Mouse (Mus musculus) embryonic facial prominence, embryonic 12.5 days (tissue): ENCODE measurements at regions not wholly inside any gene's neighbourhood (a gene's known extent, or its start where the extent isn't known, plus 50 kb on each side); places are given as distances from the start of the nearest gene placed in this dataset.

Experiments used
- ATAC-seq: fragments of 200-750 bp; cut with Nextera tagmentation; 2 replicates; pipeline ENCODE4 v1.8.0; 2017; ENCODE audit not compliant: insufficient number of reproducible peaks, insufficient read depth, low FRiP score, low TSS enrichment
- H3K27ac ChIP-seq: fragments of 300-500 bp; sonication (generic); 2 replicates; pipeline ENCODE4 v1.5.1; 2016; ENCODE audit warnings: mild to moderate bottlenecking
- H3K27me3 ChIP-seq: fragments of 300-500 bp; sonication (generic); 2 replicates; pipeline ENCODE4 v1.6.1; 2016; ENCODE audit warnings: mild to moderate bottlenecking, moderate library complexity
- H3K36me3 ChIP-seq: fragments of 300-500 bp; sonication (generic); 2 replicates; pipeline ENCODE4 v1.6.1; 2016; ENCODE audit warnings: mild to moderate bottlenecking
- H3K4me1 ChIP-seq: fragments of 300-500 bp; sonication (generic); 2 replicates; pipeline ENCODE4 v1.6.1; 2016
- H3K4me2 ChIP-seq: fragments of 300-500 bp; sonication (generic); replicated peaks from 2 replicates; pipeline ENCODE4 v1.6.1; 2016; ENCODE audit warnings: mild to moderate bottlenecking, moderate library complexity
- H3K4me3 ChIP-seq: fragments of 300-500 bp; sonication (generic); 2 replicates; pipeline ENCODE4 v1.5.1; 2016; ENCODE audit warnings: mild to moderate bottlenecking
- H3K9ac ChIP-seq: fragments of 300-500 bp; sonication (generic); 2 replicates; pipeline ENCODE4 v1.6.1; 2016; ENCODE audit warnings: mild to moderate bottlenecking, moderate library complexity
- H3K9me3 ChIP-seq: fragments of 300-500 bp; sonication (generic); 2 replicates; pipeline ENCODE4 v1.6.1; 2016; ENCODE audit warnings: mild to moderate bottlenecking, moderate library complexity
- WGBS: fragments of 180-500 bp; shearing (Covaris S2); methylation state at CpG from one replicate; pipeline ENCODE4 v1.1.7; 2016; 5-methylcytosine and 5-hydroxymethylcytosine counted together

GRCm38 (mm10) chr13:59949471-59949870 is 126.5 kb upstream of the Tut7 start:
- Histone ChIP-seq H3K4me2 (no peak overlapping the region), H3K4me1 (peaks cover 17% of the 10 kb centered on the region; the same call in 1 of the 2 replicates), H3K9me3 (no peaks in the 10 kb centered on the region), H3K27ac (no peak overlapping the region), H3K4me3 (no peak overlapping the region), H3K36me3 (no peaks in the 10 kb centered on the region), H3K9ac (no peak overlapping the region), H3K27me3 (no peaks in the 10 kb centered on the region)
- 78% methylated on average over 6 of the region's 6 CpGs for WGBS
- no peak for ATAC-seq

GRCm38 (mm10) chr13:59948496-59949138 is 125.7 kb upstream of the Tut7 start:
- Histone ChIP-seq H3K9me3 (no peaks in the 10 kb centered on the region), H3K36me3 (no peaks in the 10 kb centered on the region), H3K27me3 (no peaks in the 10 kb centered on the region), H3K27ac (no peak overlapping the region), H3K4me2 (no peak overlapping the region), H3K4me1 (peaks cover 17% of the 10 kb centered on the region; the same call in 1 of the 2 replicates), H3K4me3 (no peak overlapping the region), H3K9ac (no peak overlapping the region)
- no peak for ATAC-seq
- WGBS = 84% methylated on average over 15 of the region's 15 CpGs

- no peak for ATAC-seq
- H3K27me3 ChIP-seq = no peaks in the 10 kb centered on the region
- H3K9ac ChIP-seq = no peak overlapping the region
- no peak overlapping the region for H3K4me3 ChIP-seq
- no peak overlapping the region for H3K4me2 ChIP-seq
- no peak overlapping the region for H3K27ac ChIP-seq
- H3K9me3 ChIP-seq = no peaks in the 10 kb centered on the region
- H3K36me3 ChIP-seq = no peaks in the 10 kb centered on the region
- WGBS = 58% methylated on average over 5 of the region's 5 CpGs
- H3K4me1 ChIP-seq = peaks cover 13% of the 10 kb centered on the region; the same call in 1 of the 2 replicates
Observed at GRCm38 (mm10) chr13:59947461-59947860, 124.5 kb upstream of the Tut7 start.

GRCm38 (mm10) chr13:59946509-59946908 is 123.6 kb upstream of the Tut7 start:
- Histone ChIP-seq H3K4me3 (no peak overlapping the region), H3K9ac (no peak overlapping the region), H3K4me2 (no peak overlapping the region), H3K27ac (no peak overlapping the region), H3K4me1 (peaks cover 13% of the 10 kb centered on the region; the same call in 1 of the 2 replicates), H3K36me3 (no peaks in the 10 kb centered on the region), H3K9me3 (no peaks in the 10 kb centered on the region), H3K27me3 (no peaks in the 10 kb centered on the region)
- ATAC-seq = no peak
- WGBS = 72% methylated on average over 4 of the region's 4 CpGs

GRCm38 (mm10) chr13:59945631-59946030 is 122.7 kb upstream of the Tut7 start:
- WGBS = 93% methylated on average over 1 of the region's 1 CpGs
- H3K9me3 ChIP-seq = no peaks in the 10 kb centered on the region
- no peaks in the 10 kb centered on the region for H3K27me3 ChIP-seq
- no peaks in the 10 kb centered on the region for H3K36me3 ChIP-seq
- no peak overlapping the region for H3K4me2 ChIP-seq
- H3K4me1 ChIP-seq = peaks cover 21% of the 10 kb centered on the region; the same call in 1 of the 2 replicates
- H3K27ac ChIP-seq = no peak overlapping the region
- H3K4me3 ChIP-seq = no peak overlapping the region
- ATAC-seq = no peak
- H3K9ac ChIP-seq = no peak overlapping the region

GRCm38 (mm10) chr13:59943602-59944140 is 120.7 kb upstream of the Tut7 start:
- H3K27me3 ChIP-seq = 0 out of 2 replicates have a peak, but pooled peaks cover 2% of the 10 kb centered on the region
- H3K4me2 ChIP-seq = no peak overlapping the region
- no peak overlapping the region for H3K9ac ChIP-seq
- 42% methylated on average over 5 of the region's 5 CpGs for WGBS
- no peak overlapping the region for H3K27ac ChIP-seq
- H3K4me3 ChIP-seq = no peak overlapping the region
- peaks cover 14% of the 10 kb centered on the region; the same call in 1 of the 2 replicates for H3K4me1 ChIP-seq
- no peak for ATAC-seq
- H3K9me3 ChIP-seq = no peaks in the 10 kb centered on the region
- H3K36me3 ChIP-seq = no peaks in the 10 kb centered on the region

GRCm38 (mm10) chr13:59943020-59943419 is 120.1 kb upstream of the Tut7 start:
- WGBS = 76% methylated on average over 3 of the region's 3 CpGs
- H3K36me3 ChIP-seq = no peaks in the 10 kb centered on the region

GRCm38 (mm10) chr13:59941519-59941918 is 118.6 kb upstream of the Tut7 start:
- Histone ChIP-seq H3K9ac (no peak overlapping the region), H3K27me3 (0 out of 2 replicates have a peak, but pooled peaks cover 2% of the 10 kb centered on the region), H3K4me2 (no peak overlapping the region), H3K4me1 (peaks cover 11% of the 10 kb centered on the region; the same call in 1 of the 2 replicates), H3K27ac (no peak overlapping the region), H3K9me3 (no peaks in the 10 kb centered on the region), H3K36me3 (no peaks in the 10 kb centered on the region), H3K4me3 (no peak overlapping the region)
- no peak for ATAC-seq
- WGBS = 55% methylated on average over 3 of the region's 3 CpGs

More at GRCm38 (mm10) chr13:59943020-59943419, 120.1 kb upstream of the Tut7 start:
- no peak overlapping the region for H3K4me3 ChIP-seq
- peaks cover 14% of the 10 kb centered on the region; the same call in 1 of the 2 replicates for H3K4me1 ChIP-seq
- H3K9ac ChIP-seq = no peak overlapping the region
- H3K4me2 ChIP-seq = no peak overlapping the region
- no peak overlapping the region for H3K27ac ChIP-seq
- H3K9me3 ChIP-seq = no peaks in the 10 kb centered on the region
- H3K27me3 ChIP-seq = 0 out of 2 replicates have a peak, but pooled peaks cover 2% of the 10 kb centered on the region
- no peak for ATAC-seq

GRCm38 (mm10) chr13:59940414-59941205 is 117.7 kb upstream of the Tut7 start:
- Histone ChIP-seq H3K4me2 (peak overlapping the region; percentile 42), H3K36me3 (no peaks in the 10 kb centered on the region), H3K9ac (peak overlapping the region; percentile 15; the same call in 1 of the 2 replicates), H3K27me3 (0 out of 2 replicates have a peak, but pooled peaks cover 2% of the 10 kb centered on the region), H3K4me3 (no peak overlapping the region), H3K4me1 (peaks cover 11% of the 10 kb centered on the region; the same call in 1 of the 2 replicates), H3K27ac (no peak overlapping the region), H3K9me3 (no peaks in the 10 kb centered on the region)
- ATAC-seq = no peak
- 25% methylated on average over 16 of the region's 16 CpGs for WGBS

- Histone ChIP-seq H3K4me3 (no peak overlapping the region), H3K27ac (no peak overlapping the region), H3K4me1 (peaks cover 11% of the 10 kb centered on the region; the same call in 1 of the 2 replicates), H3K9me3 (no peaks in the 10 kb centered on the region), H3K36me3 (no peaks in the 10 kb centered on the region), H3K4me2 (no peak overlapping the region), H3K27me3 (0 out of 2 replicates have a peak, but pooled peaks cover 2% of the 10 kb centered on the region), H3K9ac (no peak overlapping the region)
- ATAC-seq = no peak
- WGBS = 62% methylated on average over 5 of the region's 5 CpGs
Observed at GRCm38 (mm10) chr13:59939886-59940285, 116.9 kb upstream of the Tut7 start.

GRCm38 (mm10) chr13:59937147-59937546 is 114.2 kb upstream of the Tut7 start:
- Histone ChIP-seq H3K4me3 (no peak overlapping the region), H3K9ac (no peak overlapping the region), H3K27me3 (0 out of 2 replicates have a peak, but pooled peaks cover 2% of the 10 kb centered on the region), H3K9me3 (no peaks in the 10 kb centered on the region), H3K27ac (no peak overlapping the region), H3K36me3 (no peaks in the 10 kb centered on the region), H3K4me2 (no peak overlapping the region), H3K4me1 (peaks cover 11% of the 10 kb centered on the region; the same call in 1 of the 2 replicates)
- 73% methylated on average over 3 of the region's 3 CpGs for WGBS
- ATAC-seq = no peak
